Mouse (Mus musculus) heart, adult 18-20 months (tissue): ENCODE data around the gene Iqcf3. TPM values are rescaled to one million over a fixed set of nuclear protein-coding genes. Genes with fewer than 3 reads are reported as not detected.

Source experiments
- DNase-seq, 2 experiments: peaks; one replicate each; pipeline ENCODE4 v3.0.0; 2021 to 2022; ENCODE audit warnings: mixed read lengths in 1 of 2
- total RNA-seq, 2 experiments: library from RNA; stranded (reverse); gene quantifications; 2 replicates each; pipeline ENCODE4 v1.2.3; 2021

The Iqcf3 gene
- total RNA-seq, 2 experiments from 2014 or later: not detected

DNA sequence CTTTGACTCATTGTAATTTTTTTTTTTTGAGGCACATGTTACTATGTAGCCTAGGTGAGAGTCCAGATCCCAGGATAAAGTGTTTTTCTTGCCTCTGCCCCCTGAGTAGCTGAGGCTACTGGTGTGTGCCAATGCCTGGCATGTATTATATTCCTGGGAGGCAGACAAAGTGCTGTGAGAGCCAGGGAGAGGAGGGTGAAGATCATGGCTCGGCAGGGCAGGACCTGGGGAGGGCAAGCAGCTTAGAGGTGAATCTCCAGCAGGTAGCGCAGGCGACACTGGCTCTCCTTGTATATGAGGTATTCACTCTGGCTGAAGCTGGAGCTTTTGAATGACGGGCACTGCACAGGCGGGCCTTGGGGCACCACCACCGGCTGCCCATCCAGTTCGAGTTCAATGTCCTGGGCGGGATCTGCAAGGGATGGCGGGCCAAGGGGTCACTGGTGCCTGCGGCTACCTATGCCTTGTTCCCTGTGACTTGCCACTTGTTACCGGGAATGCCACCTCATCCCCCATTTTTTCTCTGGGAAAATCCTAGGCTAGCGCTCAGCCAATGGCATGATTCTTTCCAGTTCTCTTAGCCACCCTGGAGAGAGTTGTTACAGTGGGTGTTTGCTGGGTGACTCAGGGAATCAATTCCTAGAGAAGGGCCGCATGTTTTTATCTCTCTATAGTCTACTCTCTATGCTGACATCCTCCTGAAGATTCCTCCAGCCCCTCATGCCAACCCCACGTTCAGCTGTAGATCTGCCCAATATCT, 90.3 kb downstream of the Iqcf3 start:
- no peak for DNase-seq

DNA sequence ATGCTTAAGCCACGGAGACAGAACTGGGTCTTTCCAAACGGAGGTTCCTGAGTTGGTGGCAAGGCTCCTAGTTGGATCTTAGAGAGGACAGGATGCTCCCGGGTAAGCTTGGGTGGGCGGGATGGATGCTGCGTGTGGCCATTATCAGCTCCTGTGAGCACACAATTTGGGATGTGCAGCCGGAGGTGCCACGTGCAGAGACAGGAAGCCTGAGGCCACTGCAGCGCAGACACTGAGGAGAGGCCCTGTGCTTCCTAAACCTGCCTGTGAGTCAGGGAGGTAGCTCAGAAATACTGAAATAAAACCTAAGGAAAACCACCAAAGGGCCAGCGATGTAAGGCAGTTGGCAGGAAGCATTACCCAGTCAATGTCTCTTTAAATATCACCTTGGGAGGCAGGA, 91.7 kb downstream of the Iqcf3 start:
- no peak for DNase-seq

DNA sequence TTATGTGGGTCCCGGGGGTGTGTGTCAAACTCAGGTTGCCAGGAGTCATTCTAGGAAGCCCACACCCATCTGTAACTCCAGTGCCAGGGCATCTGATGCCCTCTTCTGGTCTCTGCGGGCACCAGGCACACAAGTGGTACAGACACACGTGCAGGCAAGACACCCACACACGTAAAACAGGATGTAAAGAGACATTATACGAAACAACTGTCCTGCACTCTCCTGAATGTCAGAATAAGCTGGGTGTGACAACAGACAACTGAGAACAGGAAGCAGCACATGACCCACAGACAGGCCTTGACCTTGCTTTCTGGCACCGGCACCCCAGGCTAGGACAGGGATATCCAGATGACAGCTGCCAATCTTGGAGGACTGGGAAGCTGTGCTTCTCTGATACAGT, 92.1 kb downstream of the Iqcf3 start:
- no peak for DNase-seq

- DNase-seq: no peak
Observed at GRCm38 (mm10) chr9:106467746-106468145, 93.7 kb downstream of the Iqcf3 start.

DNA sequence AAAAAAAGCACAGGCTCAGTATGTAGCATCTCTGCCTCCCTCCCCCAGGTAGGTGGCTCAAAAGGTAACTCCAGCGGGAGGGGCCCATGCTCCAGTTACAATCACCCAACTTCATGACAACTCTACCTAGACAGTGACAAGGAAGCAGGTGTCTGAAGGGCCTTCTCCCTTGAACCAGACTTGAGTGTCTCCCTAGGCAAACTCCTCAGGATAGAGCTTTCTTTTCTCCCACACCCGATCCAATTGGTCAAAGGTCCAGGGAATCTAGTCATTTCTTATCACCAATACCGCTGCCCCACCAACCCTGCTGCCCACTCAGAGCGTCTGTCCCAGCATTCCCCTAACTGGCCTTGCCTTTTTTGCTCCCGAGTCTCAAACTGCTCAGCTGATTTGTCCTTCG, 94.7 kb downstream of the Iqcf3 start:
- DNase-seq: no peak

DNA sequence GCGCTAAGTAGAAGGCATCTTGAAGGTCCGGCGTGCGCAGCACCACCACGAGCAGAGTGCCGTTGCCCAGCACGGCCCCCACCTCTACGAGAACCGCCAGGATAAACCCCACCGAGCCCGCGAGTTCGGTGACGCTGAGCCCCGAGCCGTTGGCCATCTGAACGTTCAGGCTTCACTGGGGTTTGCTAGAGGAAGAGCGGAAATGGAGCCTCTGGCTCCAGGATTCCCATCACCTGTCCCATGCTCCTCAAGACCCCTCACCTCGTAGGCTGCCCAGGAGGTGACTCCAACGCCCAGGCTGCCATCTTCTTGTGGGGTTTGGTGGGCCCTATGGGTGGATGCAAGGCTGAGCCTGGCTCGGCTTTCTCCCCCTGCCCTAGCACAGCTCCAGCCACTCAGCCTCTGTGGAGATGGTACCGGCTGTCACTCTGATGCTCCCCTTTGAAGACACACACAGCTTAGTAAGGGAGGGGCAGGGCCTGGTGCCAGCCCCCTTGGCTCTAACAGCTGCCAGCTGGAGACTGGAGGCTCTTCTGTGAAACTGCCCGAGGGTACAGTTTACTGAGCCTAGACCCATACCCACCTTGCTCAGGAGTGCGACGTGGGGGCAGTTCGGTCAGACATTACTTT, 95.7 kb downstream of the Iqcf3 start, which contains the start of gene Gpr62:
TSS of gene Gpr62 (minus strand) at position 368 of the 630 bp plus-strand sequence.
- no peak for DNase-seq

DNA sequence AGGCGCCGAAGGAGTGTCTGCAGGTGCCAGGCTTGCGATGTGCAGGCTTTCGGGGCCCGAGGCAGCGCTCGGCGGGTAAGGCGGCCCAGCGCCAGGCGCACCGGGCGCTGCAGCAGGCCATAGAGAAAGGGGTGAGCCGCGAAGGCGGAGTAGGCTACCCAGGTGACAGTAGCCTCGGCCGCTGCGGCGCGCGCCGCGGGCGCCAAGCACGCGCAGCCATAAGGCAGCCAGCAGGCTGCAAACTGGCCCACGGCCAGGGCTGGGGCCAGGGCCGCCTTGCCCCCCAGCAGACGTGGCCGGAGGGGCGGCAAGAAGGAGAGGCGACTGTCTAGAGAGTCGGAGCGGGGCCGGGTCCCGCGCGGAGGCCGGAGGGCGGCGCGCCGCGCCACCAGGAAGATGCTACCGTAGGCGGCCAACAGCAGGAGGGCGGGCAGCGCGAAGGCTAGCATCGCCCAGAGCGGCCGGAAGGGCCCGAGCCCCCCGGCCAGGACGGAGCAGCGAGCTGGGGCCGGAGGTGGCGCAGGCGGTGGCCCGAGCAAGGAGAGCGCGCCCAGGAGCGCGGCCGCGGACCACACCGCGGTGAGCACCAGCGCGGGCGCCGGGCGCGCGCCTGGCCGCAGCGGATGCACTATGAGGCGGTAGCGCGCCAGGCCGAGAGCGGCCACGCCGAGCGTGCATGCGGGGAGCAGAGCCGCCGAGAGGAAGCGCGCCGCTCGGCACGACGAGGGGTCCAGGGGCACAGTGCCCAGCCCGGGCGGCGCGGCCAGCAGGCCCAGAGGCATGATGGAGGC, 96.5 kb downstream of the Iqcf3 start:
- DNase-seq: peak; percentile 64 to 65

DNA sequence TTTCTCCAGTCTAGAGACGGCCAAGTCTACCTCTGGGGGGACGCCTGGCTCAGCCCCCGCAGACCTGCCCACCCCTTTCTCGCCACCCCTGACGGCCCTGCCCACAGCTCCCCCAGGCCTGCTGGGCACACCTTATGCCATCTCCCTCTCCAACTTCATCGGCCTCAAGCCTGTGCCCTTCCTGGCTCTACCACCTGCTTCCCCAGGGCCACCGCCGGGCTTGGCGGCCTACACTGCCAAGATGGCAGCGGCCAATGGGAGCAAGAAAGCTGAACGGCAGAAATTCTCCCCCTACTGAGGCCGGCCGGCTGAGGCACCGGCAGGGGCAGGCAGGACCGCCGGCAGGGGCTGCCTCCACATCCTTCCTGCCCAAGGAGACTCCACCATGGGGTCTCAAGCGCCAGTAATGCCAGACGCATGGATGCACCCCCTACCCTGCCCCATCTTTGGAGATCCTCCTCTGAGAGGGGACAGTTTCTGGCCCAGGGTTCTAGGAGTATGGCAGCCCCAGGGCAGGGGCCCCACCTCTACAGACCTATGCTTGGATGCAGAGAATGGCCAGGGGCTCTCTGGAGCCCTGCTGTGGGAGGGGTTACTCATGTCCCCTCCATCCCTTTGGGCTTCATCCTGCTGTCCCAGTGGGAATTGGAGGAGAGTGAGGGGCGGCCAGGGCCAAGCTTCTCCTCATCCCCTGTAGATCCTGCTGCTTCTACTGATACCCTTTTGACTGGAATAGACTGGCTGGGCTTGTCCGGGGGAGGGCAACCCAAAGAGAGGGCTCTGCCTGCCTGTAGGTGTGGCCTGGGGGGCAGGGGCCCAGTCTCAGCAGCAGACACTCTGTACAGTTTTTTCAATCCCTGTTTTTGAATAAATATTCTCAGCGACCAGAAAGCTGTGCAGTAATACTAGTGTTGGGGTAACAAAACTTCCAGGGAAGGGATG, 98.0 kb downstream of the Iqcf3 start:
- DNase-seq: no peak

DNA sequence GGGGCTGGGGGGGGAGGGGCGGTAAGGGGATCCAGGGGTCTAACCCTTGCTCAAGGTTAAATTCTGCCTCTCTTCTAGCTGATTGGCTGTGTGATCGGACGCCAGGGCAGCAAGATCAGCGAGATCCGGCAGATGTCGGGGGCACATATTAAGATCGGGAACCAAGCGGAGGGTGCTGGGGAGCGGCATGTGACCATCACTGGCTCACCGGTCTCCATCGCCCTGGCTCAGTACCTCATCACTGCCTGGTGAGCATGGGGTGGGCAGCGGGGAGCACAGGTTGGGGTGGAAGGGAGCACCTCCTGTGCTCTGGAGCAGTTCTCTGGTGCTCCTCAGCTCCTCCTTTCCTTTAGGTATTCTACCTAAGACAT, 99.0 kb downstream of the Iqcf3 start:
- DNase-seq: no peak

GRCm38 (mm10) chr9:106461641-106462429, 99.6 kb downstream of the Iqcf3 start:
- no peak for DNase-seq

- DNase-seq: no peak
Observed at GRCm38 (mm10) chr9:106461026-106461415, 100.4 kb downstream of the Iqcf3 start.

DNA sequence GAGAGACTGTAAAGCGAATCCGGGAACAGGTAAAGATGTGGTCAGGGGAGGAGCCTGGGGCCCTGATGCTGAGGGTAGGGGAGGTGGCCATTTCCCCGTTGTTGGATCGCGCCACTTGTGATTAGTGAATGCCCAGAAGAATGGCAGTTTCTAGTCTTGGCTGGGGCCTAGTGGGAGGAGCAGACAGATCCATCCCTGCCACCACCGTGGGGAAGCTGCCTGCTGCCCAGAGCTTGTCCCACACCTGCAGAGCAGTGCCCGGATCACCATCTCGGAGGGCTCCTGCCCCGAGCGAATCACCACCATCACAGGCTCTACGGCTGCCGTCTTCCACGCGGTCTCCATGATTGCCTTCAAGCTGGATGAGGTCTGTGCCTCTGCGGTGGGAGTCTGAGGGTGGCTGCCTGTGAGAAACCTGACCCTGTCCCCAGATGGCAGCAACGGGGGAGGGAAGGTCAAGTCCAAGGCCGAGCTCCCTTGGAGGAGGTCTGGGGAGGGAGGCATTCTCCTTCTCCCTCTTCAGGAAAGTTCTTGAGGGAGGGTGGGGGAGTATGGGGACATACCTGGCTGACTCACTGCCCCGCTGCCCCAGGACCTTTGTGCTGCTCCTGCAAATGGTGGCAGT, 100.9 kb downstream of the Iqcf3 start:
- no peak for DNase-seq

DNA sequence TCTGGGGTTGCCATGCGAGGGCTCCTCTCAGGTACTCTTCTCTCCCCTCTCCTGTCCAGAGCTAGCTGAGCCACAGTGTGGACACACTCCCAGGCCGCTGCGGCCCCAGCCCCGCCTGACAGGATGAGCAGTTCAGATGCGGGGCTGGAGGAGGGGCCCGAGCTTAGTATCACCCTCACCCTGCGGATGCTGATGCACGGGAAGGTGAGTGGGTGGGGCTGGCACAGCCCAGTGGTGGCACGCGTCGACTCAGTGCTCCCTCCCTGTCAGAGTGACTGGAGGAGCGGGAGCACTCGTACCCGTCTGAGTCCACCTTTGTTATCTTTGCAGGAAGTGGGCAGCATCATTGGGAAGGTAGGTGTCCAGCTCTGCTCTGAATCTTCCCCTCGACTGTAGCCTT, 101.5 kb downstream of the Iqcf3 start:
- no peak for DNase-seq

DNA sequence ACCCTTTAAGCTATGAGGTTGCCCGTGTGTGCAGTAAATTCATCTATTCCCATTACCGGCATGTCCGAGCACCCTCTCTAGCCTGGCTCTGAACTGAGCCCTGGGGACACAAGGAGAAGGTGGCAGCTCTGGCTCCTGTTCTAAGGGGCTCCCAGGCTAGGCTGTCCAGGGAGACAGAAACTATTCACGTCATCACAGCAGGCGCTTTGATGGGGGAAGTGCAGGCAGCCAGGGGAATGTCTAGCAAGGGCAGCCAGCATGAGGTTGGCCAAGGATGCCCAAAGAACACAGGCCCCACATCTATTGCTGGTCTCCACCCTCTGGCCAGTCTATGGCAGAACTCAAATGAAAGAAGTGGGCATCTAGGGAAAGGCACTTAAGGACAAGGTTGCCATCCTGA, 103.5 kb downstream of the Iqcf3 start:
- peak; percentile 58 to 77 for DNase-seq

GRCm38 (mm10) chr9:106457163-106457559, 104.3 kb downstream of the Iqcf3 start:
- DNase-seq: no peak

DNA sequence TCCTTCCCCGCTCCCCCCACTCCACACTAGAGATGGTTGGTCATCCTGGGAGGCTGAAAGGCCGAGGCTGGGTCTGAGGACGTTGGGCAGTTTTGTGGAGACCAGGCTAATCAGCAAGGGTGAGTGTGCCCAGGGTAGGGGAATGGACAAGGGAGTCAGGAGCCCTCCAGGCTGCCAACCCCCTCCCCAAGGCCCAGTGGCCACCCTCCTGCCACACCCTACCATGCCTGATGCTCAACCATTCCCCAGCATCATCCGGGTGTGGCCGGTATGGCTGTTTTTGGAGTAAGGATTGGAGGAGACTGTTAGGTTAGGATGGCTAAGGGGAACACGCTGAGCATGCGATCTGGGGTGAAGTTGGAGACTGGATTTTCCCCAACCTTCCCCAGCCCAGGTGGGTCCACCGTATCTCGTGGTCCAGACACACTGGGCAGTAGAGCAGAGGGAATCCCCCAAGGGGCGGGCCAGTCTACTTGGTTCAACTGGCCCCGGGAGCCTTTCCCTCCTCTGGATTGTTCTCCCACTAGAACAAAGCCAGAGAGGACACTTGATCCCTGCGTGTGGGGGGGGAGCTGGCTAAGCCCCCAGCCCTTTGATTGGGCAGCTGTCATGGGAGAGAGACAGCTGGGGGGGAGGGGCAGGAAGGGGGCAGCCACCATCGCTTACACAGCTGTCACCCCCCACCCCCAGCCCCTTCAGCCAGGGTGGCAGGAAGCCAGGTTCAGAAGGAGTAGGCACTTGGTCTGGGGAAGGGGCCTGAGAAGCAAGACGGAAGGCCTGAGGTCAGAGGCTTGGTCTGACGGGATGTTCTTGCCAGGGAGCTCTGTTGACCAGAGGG, 104.9 kb downstream of the Iqcf3 start:
- no peak for DNase-seq

DNA sequence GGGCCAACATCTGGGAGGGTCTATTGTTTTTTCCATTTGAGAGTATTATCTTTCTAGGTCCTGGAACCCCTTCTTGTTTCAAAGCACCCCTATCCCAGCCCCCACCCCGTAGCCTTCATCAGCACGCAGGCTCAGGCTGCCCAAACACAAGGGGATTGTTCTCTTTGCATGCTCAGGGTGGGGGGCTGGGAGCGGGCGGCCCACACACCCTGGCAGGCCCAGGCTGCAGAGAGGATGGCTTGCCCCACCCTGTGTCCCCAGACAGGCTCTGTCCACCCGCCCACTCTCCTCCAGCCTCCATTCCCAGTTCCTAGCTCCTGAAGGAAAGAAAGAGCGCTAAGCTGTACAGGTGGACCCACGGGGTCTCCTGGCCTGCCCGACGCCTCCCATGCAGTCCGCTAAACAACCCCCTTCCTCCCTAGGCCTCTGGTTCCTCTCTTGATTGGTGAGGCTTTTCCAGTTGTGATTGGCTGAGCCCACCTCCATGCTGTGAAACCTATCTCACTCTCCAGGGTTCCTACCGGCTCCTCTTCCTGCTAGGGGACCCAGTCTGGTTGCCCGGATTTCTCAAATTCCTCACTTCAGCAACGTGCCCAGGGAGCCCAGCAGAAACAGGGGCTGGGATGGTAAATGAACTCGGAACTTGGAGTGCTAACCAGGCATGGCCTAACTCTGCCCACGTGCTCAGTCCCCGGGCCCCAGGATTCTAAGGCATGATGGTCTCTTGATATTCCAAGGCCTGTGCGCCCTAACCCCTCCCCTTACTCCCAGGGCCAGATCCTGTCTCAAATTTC, 106.3 kb downstream of the Iqcf3 start:
- DNase-seq: no peak

DNA sequence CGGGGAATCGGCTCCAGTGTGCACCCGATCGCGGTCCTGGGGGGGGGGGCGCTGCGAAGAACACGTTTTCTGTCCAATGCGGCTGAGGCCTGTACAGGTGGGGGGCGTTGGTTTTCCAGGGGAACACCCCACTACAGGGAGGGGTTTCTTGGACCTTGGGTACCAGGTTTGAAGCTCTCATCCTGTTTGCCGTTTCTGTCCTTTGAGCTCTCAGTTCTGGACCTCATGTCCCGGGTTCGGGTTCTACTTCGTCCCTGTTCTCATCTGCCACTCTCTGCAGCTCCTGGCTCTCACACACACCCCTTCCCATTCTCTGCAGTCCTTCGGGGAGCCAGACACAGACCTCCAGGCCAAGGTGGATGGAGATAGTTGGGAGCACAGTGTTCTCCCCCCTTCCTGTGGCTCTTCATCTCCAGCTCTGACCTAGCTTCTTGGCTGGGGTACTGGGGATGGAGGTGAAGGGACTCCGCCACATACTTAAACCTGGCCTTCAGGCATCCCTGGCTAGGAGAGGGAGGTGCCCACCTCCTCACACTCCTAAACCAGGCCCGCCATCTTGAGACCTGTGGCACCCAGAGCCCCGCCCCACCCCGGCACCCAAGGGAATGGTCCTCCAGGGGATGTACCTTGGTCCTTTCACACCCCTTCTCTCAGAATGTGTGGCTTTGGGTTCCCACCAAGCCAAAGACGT, 107.2 kb downstream of the Iqcf3 start:
- DNase-seq: peak in 1 of 2 experiments; percentile 53
